Mouse (Mus musculus) neural tube, postnatal 0 days (tissue): ENCODE data around the gene Manea. TPM values are rescaled to one million over a fixed set of nuclear protein-coding genes. Genes with fewer than 3 reads are reported as not detected.

Source experiments
- polyA plus RNA-seq: library from polyadenylated mRNA; unstranded; fragments of >200 nt; fragmentation: Nextera tagmentation; extraction: Ambion mirVana; gene quantifications from 2 replicates; pipeline ENCODE4 v1.2.1, GENCODE M21; 2015

Gene Manea
- 13.0 and 13.1 TPM in 2 replicates for polyA plus RNA-seq

GRCm38 (mm10) chr4:26346443-26347106 is at the start of gene Manea:
Manea (minus strand) TSS chr4:26346891.

